Mouse (Mus musculus): ENCODE data around the gene Wee2. TPM values are rescaled to one million over a fixed set of nuclear protein-coding genes. Genes with fewer than 3 reads are reported as not detected.

The Wee2 gene
- not detected for polyA plus RNA-seq (2014; fragmentation: Illumina TruSeq; extraction: RNeasy Lipid Tissue Mini Kit (QIAGEN cat#74804); ENCODE audit: insufficient read depth, low read depth, low replicate concordance)

GRCm38 (mm10) chr6:40438936-40439335 is at the start of gene Wee2:
Gene Wee2, plus strand, starts transcription at chr6:40439088.

GRCm38 (mm10) chr6:40436047-40436483 is 2.8 kb upstream of the Wee2 start, which contains the start of gene E330009J07Rik:
Gene E330009J07Rik, minus strand, starts transcription at chr6:40436135.

GRCm38 (mm10) chr6:40470916-40471719 is 32.2 kb downstream of the Wee2 start, which contains the start of gene Ssbp1:
Gene Ssbp1, plus strand, starts transcription at chr6:40471352.

GRCm38 (mm10) chr6:40490933-40491332 is 52.0 kb downstream of the Wee2 start, which contains the start of gene Tas2r137:
Gene Tas2r137, plus strand, starts transcription at chr6:40491233.

GRCm38 (mm10) chr6:40493229-40493628 is 54.3 kb downstream of the Wee2 start, which contains the start of gene Tas2r108:
Gene Tas2r108, plus strand, starts transcription at chr6:40493529.

Other genes with a start within 250 kb of the Wee2 start
- gene Agk, start 113.9 kb upstream of the Wee2 start, polyA plus RNA-seq (2014; fragmentation: Illumina TruSeq; extraction: RNeasy Lipid Tissue Mini Kit (QIAGEN cat#74804); ENCODE audit: insufficient read depth, low read depth, low replicate concordance), result 9.7 TPM
- gene E330009J07Rik, start 3.0 kb upstream of the Wee2 start, polyA plus RNA-seq (2014; fragmentation: Illumina TruSeq; extraction: RNeasy Lipid Tissue Mini Kit (QIAGEN cat#74804); ENCODE audit: insufficient read depth, low read depth, low replicate concordance), result 4.4 TPM
- 40.6 TPM for gene Ssbp1, start 32.3 kb downstream of the Wee2 start, polyA plus RNA-seq (2014; fragmentation: Illumina TruSeq; extraction: RNeasy Lipid Tissue Mini Kit (QIAGEN cat#74804); ENCODE audit: insufficient read depth, low read depth, low replicate concordance)
- gene Tas2r137, start 52.1 kb downstream of the Wee2 start, polyA plus RNA-seq (2014; fragmentation: Illumina TruSeq; extraction: RNeasy Lipid Tissue Mini Kit (QIAGEN cat#74804); ENCODE audit: insufficient read depth, low read depth, low replicate concordance), result not detected
- gene Tas2r108, start 54.4 kb downstream of the Wee2 start, polyA plus RNA-seq (2014; fragmentation: Illumina TruSeq; extraction: RNeasy Lipid Tissue Mini Kit (QIAGEN cat#74804); ENCODE audit: insufficient read depth, low read depth, low replicate concordance), result not detected
- not detected for gene Prss37, start 80.4 kb downstream of the Wee2 start, polyA plus RNA-seq (2014; fragmentation: Illumina TruSeq; extraction: RNeasy Lipid Tissue Mini Kit (QIAGEN cat#74804); ENCODE audit: insufficient read depth, low read depth, low replicate concordance)
- not detected for gene Olfr461, start 116.0 kb downstream of the Wee2 start, polyA plus RNA-seq (2014; fragmentation: Illumina TruSeq; extraction: RNeasy Lipid Tissue Mini Kit (QIAGEN cat#74804); ENCODE audit: insufficient read depth, low read depth, low replicate concordance)
- not detected for gene Olfr460, start 130.4 kb downstream of the Wee2 start, polyA plus RNA-seq (2014; fragmentation: Illumina TruSeq; extraction: RNeasy Lipid Tissue Mini Kit (QIAGEN cat#74804); ENCODE audit: insufficient read depth, low read depth, low replicate concordance)
- gene Clec5a, start 146.7 kb downstream of the Wee2 start, polyA plus RNA-seq (2014; fragmentation: Illumina TruSeq; extraction: RNeasy Lipid Tissue Mini Kit (QIAGEN cat#74804); ENCODE audit: insufficient read depth, low read depth, low replicate concordance), result 3.3 TPM
- not detected for gene Tas2r138, start 174.2 kb downstream of the Wee2 start, polyA plus RNA-seq (2014; fragmentation: Illumina TruSeq; extraction: RNeasy Lipid Tissue Mini Kit (QIAGEN cat#74804); ENCODE audit: insufficient read depth, low read depth, low replicate concordance)
- gene Mgam, start 189.7 kb downstream of the Wee2 start, polyA plus RNA-seq (2014; fragmentation: Illumina TruSeq; extraction: RNeasy Lipid Tissue Mini Kit (QIAGEN cat#74804); ENCODE audit: insufficient read depth, low read depth, low replicate concordance), result 0.52 TPM

Data from lung, adult 10 weeks (tissue).